Mouse (Mus musculus): ENCODE measurements around the gene Mob2. TPM values are rescaled to one million over a fixed set of nuclear protein-coding genes. Genes with fewer than 3 reads are reported as not detected.
A peak's percentile ranks its signal among the peaks of the same experiment; 100 is the strongest.

Gene Mob2
- polyA plus RNA-seq, 1 experiment from 2014 or later: 77.2 TPM

DNA sequence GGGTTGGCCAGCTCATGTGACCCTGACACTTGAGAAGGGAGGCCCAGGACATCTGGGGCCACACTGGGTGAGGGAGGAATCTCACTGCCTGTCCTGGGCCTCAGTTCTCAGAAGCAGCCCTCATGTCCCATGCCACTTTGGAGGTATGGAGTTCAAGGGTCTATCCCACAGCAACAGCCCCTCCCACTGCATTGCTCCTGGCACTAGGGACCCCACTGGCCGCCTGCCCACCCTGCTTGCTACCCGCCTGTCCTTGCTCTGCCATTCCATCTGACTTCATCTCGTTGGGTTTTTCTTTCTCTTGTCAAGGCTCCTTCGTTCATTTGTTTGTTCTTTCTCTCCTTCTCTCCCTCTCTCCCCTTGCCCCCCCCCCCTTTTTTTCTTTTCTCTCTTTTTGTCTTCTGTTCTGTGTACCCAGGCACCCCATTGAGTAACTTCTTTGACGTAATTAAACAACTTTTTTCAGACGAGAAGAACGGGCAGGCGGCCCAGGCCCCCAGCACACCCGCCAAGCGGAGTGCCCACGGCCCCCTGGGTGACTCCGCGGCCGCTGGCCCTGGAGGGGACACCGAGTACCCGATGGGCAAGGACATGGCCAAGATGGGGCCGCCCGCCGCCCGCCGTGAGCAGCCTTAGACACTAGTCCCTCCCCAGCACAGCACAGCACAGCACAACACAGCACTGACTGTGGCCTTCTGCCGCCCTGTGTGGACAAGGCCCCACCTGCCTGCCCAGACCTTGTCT is 59.1 kb downstream of the Mob2 start:
- H3K27me3 ChIP-seq (ENCODE audit: insufficient read depth, low read length): no peaks in the 10 kb centered on the region
- ATAC-seq (ENCODE audit: low FRiP score, low TSS enrichment): no peak
- H3K27ac ChIP-seq (ENCODE audit: low read length): no peak overlapping the region
- no peaks in the 10 kb centered on the region for H3K36me3 ChIP-seq (ENCODE audit: insufficient read depth, low read length)
- H3K4me1 ChIP-seq (ENCODE audit: insufficient read depth, low read length): no peaks in the 10 kb centered on the region
- no peak overlapping the region for H3K4me3 ChIP-seq (ENCODE audit: low read length)
- no peak overlapping the region for H3K9ac ChIP-seq (replicated peaks; ENCODE audit: low read length)
- no peaks in the 10 kb centered on the region for H3K9me3 ChIP-seq (ENCODE audit: low read length)
- H3K4me2 ChIP-seq (replicated peaks; ENCODE audit: low read depth, low read length): no peak overlapping the region
- 84% methylated on average over 22 of the region's 22 CpGs for WGBS

DNA sequence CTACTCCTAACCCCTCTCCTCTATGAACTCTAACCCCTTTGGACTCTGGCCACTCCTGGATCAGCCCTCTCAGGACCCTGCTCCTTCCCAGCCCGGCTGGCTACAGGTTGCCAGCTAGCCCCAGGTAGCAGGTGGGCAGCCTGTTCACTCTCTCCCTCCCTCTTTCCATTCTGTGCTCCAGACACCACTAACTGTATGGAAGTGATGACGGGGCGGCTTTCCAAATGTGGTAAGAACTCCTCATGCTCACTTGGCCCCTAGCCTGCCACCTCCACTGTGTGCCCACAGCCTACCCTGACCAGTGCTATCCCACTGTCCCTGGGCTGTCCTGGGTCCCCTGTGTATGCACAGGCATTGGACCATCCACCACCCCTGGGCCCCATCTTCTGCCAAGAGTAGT is 60.2 kb downstream of the Mob2 start:
- no peak for ATAC-seq (ENCODE audit: low FRiP score, low TSS enrichment)
- Histone ChIP-seq H3K27ac (ENCODE audit: low read length) (no peak overlapping the region), H3K9ac (replicated peaks; ENCODE audit: low read length) (no peak overlapping the region), H3K9me3 (ENCODE audit: low read length) (no peaks in the 10 kb centered on the region), H3K4me2 (replicated peaks; ENCODE audit: low read depth, low read length) (no peak overlapping the region), H3K36me3 (ENCODE audit: insufficient read depth, low read length) (no peaks in the 10 kb centered on the region), H3K4me3 (ENCODE audit: low read length) (no peak overlapping the region), H3K27me3 (ENCODE audit: insufficient read depth, low read length) (no peaks in the 10 kb centered on the region), H3K4me1 (ENCODE audit: insufficient read depth, low read length) (no peaks in the 10 kb centered on the region)
- WGBS: 90% methylated on average over 3 of the region's 3 CpGs

DNA sequence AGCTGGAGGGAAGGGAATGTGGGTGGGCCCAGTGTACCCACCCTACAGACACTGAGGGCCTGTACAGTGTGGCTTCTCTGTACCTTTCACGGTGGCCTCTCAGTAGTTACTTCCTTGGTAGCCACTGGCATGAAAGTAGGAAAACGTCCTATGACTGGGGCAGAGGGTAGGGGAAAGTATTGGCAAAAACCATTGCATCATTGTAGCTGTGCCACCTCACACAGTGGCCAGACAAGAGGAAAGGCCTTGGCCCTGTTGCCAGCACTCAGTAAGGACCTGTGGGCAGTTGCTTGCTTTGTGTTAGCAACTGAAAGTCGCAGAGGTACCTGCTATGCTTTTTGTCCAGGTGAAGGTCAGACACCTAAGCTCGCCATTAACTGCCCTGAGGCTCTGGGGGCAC is 66.7 kb downstream of the Mob2 start:
- no peaks in the 10 kb centered on the region for H3K9me3 ChIP-seq (ENCODE audit: low read length)
- H3K9ac ChIP-seq (replicated peaks; ENCODE audit: low read length): no peak overlapping the region
- no peak overlapping the region for H3K4me3 ChIP-seq (ENCODE audit: low read length)
- H3K4me1 ChIP-seq (ENCODE audit: insufficient read depth, low read length): no peaks in the 10 kb centered on the region
- no peak for ATAC-seq (ENCODE audit: low FRiP score, low TSS enrichment)
- H3K4me2 ChIP-seq (replicated peaks; ENCODE audit: low read depth, low read length): no peak overlapping the region
- no peak overlapping the region for H3K27ac ChIP-seq (ENCODE audit: low read length)
- H3K36me3 ChIP-seq (ENCODE audit: insufficient read depth, low read length): no peaks in the 10 kb centered on the region
- WGBS: 91% methylated on average over 4 of the region's 4 CpGs
- no peaks in the 10 kb centered on the region for H3K27me3 ChIP-seq (ENCODE audit: insufficient read depth, low read length)

DNA sequence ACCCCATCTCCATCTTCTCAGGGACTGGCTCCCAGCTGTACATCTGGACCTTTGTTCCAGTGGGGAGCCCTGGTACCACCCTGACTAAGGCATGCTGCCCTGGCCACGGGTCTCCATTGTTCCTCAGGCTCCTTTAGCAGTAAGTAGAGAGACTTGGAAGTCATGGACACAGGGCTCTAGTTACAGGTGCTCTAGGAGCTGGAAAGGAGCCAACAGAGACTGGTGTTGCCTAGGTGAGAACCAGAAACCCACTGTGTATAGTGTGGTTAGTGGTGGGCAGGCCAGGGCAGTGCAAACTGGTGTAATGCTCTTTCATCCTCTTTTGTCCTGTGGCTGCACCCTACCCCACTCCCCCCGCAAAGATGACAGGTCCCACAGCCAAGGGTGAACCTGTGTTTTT is 69.7 kb downstream of the Mob2 start:
- Histone ChIP-seq H3K27ac (ENCODE audit: low read length) (no peak overlapping the region), H3K27me3 (ENCODE audit: insufficient read depth, low read length) (no peaks in the 10 kb centered on the region), H3K9me3 (ENCODE audit: low read length) (no peaks in the 10 kb centered on the region), H3K36me3 (ENCODE audit: insufficient read depth, low read length) (no peaks in the 10 kb centered on the region), H3K4me2 (replicated peaks; ENCODE audit: low read depth, low read length) (no peak overlapping the region), H3K4me1 (ENCODE audit: insufficient read depth, low read length) (no peaks in the 10 kb centered on the region), H3K9ac (replicated peaks; ENCODE audit: low read length) (no peak overlapping the region), H3K4me3 (ENCODE audit: low read length) (no peak overlapping the region)
- no peak for ATAC-seq (ENCODE audit: low FRiP score, low TSS enrichment)
- WGBS: 70% methylated on average over 2 of the region's 2 CpGs

DNA sequence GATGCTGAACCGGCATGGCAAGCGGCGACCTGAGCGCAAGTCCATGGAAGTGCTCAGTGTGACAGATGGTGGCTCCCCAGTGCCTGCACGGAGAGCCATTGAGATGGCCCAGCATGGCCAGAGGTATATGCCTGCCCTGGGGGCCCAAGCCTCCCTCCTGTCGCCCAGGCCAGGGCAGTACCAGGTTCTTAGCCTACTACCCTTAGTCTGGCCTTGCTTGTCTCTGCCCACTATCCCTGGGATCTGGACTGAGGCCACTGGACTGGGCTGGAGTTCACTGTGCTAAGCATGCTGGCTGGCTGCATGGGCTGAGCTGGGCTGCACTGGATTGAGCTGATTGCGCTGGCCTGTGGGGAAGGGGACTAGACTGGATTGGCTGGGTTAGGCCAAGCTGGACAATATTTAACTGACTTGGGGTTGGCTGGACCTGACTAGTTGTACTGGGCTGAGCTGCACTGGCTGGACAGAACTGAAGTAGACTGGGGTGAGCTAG is 72.5 kb downstream of the Mob2 start:
- no peak overlapping the region for H3K4me2 ChIP-seq (replicated peaks; ENCODE audit: low read depth, low read length)
- H3K27ac ChIP-seq (ENCODE audit: low read length): no peak overlapping the region
- H3K4me3 ChIP-seq (ENCODE audit: low read length): no peak overlapping the region
- ATAC-seq (ENCODE audit: low FRiP score, low TSS enrichment): peak; percentile 87
- H3K4me1 ChIP-seq (ENCODE audit: insufficient read depth, low read length): no peaks in the 10 kb centered on the region
- H3K36me3 ChIP-seq (ENCODE audit: insufficient read depth, low read length): no peaks in the 10 kb centered on the region
- no peaks in the 10 kb centered on the region for H3K27me3 ChIP-seq (ENCODE audit: insufficient read depth, low read length)
- H3K9ac ChIP-seq (replicated peaks; ENCODE audit: low read length): no peak overlapping the region
- 88% methylated on average over 7 of the region's 7 CpGs for WGBS
- no peaks in the 10 kb centered on the region for H3K9me3 ChIP-seq (ENCODE audit: low read length)

DNA sequence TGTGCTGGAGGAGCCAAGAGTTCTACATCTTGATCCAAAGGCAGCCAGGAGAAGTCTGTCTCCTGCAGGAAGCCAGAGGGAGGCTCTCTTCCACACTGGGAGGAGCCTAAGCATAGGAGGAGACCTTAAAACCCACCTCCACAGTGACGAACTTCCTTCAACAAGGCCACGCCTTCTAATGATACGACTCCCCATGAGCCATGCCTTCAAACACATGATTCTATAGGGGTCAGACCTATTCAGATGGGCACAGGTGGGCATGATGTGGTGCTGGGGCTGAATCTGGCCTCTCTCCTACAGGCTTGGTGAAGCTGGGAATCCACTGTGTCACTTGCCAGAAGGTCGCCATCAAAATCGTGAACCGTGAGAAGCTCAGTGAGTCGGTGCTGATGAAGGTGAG is 79.6 kb downstream of the Mob2 start:
- Histone ChIP-seq H3K36me3 (ENCODE audit: insufficient read depth, low read length) (no peaks in the 10 kb centered on the region), H3K4me2 (replicated peaks; ENCODE audit: low read depth, low read length) (no peak overlapping the region), H3K4me1 (ENCODE audit: insufficient read depth, low read length) (no peaks in the 10 kb centered on the region), H3K27me3 (ENCODE audit: insufficient read depth, low read length) (no peaks in the 10 kb centered on the region), H3K27ac (ENCODE audit: low read length) (no peak overlapping the region), H3K4me3 (ENCODE audit: low read length) (no peak overlapping the region), H3K9ac (replicated peaks; ENCODE audit: low read length) (no peak overlapping the region), H3K9me3 (ENCODE audit: low read length) (no peaks in the 10 kb centered on the region)
- no peak for ATAC-seq (ENCODE audit: low FRiP score, low TSS enrichment)
- 83% methylated on average over 7 of the region's 7 CpGs for WGBS

DNA sequence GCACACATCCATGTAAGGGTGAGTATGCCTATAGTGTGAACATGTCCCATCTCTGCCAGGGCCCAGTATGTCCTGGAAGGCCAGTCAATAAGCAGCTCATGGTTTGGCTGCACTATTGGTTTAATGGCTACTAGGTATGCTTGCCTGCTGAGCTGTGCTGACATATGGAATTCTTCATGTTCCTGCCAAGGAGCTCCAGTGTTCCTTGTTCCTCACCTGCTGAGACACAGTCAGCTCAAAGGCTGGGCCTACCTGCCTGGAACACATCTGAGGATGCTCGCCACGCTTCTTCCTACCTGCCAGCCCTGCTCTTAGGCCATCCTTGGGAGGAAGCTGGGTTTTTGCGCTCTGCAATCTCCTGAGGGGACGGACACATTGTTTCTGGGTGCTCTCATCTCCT is 81.6 kb downstream of the Mob2 start:
- WGBS: 95% methylated on average over 4 of the region's 4 CpGs
- no peak overlapping the region for H3K27ac ChIP-seq (ENCODE audit: low read length)
- H3K4me2 ChIP-seq (replicated peaks; ENCODE audit: low read depth, low read length): no peak overlapping the region
- H3K9ac ChIP-seq (replicated peaks; ENCODE audit: low read length): no peak overlapping the region
- no peak for ATAC-seq (ENCODE audit: low FRiP score, low TSS enrichment)
- H3K4me1 ChIP-seq (ENCODE audit: insufficient read depth, low read length): no peaks in the 10 kb centered on the region
- no peaks in the 10 kb centered on the region for H3K9me3 ChIP-seq (ENCODE audit: low read length)
- no peak overlapping the region for H3K4me3 ChIP-seq (ENCODE audit: low read length)
- no peaks in the 10 kb centered on the region for H3K36me3 ChIP-seq (ENCODE audit: insufficient read depth, low read length)
- no peaks in the 10 kb centered on the region for H3K27me3 ChIP-seq (ENCODE audit: insufficient read depth, low read length)

DNA sequence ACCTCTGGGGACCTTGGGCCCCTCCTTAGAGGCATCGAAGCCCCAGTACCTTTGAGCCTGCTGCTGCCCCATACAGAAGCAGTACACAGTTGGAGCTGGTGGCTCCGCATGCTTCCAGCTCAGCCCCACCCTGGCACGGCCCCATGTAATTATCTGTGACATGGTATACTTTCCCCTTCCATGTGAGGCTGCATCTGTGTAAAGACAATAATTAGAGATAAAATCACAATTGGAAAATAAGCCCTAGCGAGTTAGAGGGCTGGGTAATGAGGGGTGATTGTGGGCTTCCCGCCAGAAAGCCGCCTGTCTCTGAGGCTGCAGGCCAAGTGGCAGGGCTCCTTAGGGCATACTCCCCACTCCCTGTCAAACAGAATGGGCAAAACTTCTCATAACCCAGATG is 82.9 kb downstream of the Mob2 start:
- WGBS: 82% methylated on average over 6 of the region's 6 CpGs
- Histone ChIP-seq H3K4me1 (ENCODE audit: insufficient read depth, low read length) (no peaks in the 10 kb centered on the region), H3K4me2 (replicated peaks; ENCODE audit: low read depth, low read length) (no peak overlapping the region), H3K4me3 (ENCODE audit: low read length) (no peak overlapping the region), H3K9me3 (ENCODE audit: low read length) (no peaks in the 10 kb centered on the region), H3K36me3 (ENCODE audit: insufficient read depth, low read length) (no peaks in the 10 kb centered on the region), H3K27me3 (ENCODE audit: insufficient read depth, low read length) (no peaks in the 10 kb centered on the region), H3K27ac (ENCODE audit: low read length) (no peak overlapping the region), H3K9ac (replicated peaks; ENCODE audit: low read length) (no peak overlapping the region)
- ATAC-seq (ENCODE audit: low FRiP score, low TSS enrichment): no peak

DNA sequence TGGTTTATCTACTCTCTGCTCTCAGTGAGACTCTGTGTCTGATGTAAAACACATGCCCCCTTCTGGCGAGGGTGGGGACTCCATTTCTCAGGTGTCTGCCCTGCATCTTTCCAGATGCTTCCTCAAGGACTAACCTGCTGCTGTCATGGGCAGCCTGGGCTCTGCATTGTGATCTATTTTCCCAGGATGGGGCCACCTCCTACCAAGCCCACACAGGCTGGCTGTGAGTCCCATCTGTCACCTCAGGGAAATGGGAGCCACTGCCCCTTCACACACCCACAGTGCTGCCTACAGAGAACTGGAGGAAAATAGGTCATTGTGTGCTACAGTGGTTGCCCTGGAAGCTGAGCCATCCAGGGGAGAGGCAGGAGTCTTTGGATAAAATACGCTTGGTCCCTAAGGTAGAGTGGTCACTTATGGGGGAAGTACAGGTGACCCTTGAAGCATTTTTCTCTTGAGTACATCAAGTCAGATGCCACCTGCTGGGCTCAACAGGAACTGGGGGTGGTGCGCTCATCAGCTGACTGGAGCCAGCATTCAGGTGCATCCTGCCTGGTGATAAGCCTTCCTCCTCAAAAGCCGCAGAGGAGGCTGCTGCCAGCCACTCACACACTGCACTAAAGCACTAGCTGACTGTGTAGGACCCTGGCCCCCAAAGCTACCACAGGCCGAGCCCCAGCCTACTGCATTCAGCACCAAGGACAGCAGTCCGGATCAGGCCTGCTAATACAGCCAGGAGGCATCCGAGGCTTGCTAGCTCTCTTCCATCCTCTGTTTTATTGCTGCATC is 87.8 kb downstream of the Mob2 start:
- Histone ChIP-seq H3K9ac (replicated peaks; ENCODE audit: low read length) (no peak overlapping the region), H3K4me3 (ENCODE audit: low read length) (no peak overlapping the region), H3K27ac (ENCODE audit: low read length) (no peak overlapping the region), H3K4me2 (replicated peaks; ENCODE audit: low read depth, low read length) (no peak overlapping the region), H3K9me3 (ENCODE audit: low read length) (no peaks in the 10 kb centered on the region), H3K36me3 (ENCODE audit: insufficient read depth, low read length) (no peaks in the 10 kb centered on the region), H3K4me1 (ENCODE audit: insufficient read depth, low read length) (no peaks in the 10 kb centered on the region), H3K27me3 (ENCODE audit: insufficient read depth, low read length) (no peaks in the 10 kb centered on the region)
- ATAC-seq (ENCODE audit: low FRiP score, low TSS enrichment): no peak
- 26% methylated on average over 7 of the region's 7 CpGs for WGBS

DNA sequence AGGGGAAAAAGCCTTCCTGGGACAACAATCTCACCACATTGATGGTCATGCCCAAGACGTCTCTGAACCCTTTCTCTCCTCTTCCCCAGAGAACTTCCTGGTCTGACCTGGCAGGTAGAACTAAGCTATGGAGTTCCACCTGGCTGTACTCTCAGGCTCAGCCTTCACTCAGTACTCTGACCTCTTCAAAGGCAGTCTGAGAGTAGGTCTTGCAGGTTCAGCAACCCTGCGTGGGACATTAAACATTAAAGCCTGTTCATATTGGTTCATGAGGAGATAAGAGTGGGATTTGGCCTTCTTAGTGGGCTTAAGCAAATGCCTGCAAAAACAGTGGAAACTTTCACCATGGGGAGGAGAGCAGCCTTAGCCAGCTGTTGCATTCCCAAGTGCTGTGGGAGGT is 94.6 kb downstream of the Mob2 start:
- Histone ChIP-seq H3K9ac (replicated peaks; ENCODE audit: low read length) (no peak overlapping the region), H3K27ac (ENCODE audit: low read length) (no peak overlapping the region), H3K4me3 (ENCODE audit: low read length) (no peak overlapping the region), H3K9me3 (ENCODE audit: low read length) (no peaks in the 10 kb centered on the region), H3K27me3 (ENCODE audit: insufficient read depth, low read length) (no peaks in the 10 kb centered on the region), H3K4me1 (ENCODE audit: insufficient read depth, low read length) (no peaks in the 10 kb centered on the region), H3K4me2 (replicated peaks; ENCODE audit: low read depth, low read length) (no peak overlapping the region), H3K36me3 (ENCODE audit: insufficient read depth, low read length) (no peaks in the 10 kb centered on the region)
- ATAC-seq (ENCODE audit: low FRiP score, low TSS enrichment): no peak
- 83% methylated on average over 2 of the region's 2 CpGs for WGBS
